Mouse (Mus musculus): ENCODE data around the gene Slc39a7. TPM values are rescaled to one million over a fixed set of nuclear protein-coding genes. Genes with fewer than 3 reads are reported as not detected.
A peak's percentile ranks its signal among the peaks of the same experiment; 100 is the strongest.

The Slc39a7 gene
- polyA plus RNA-seq, 1 experiment from 2014 or later: 160 TPM

GRCm38 (mm10) chr17:34028501-34029149 is 2.9 kb downstream of the Slc39a7 start:
- peak overlapping the region; percentile 69 for H3K4me3 ChIP-seq (replicated peaks)
- no peaks in the 10 kb centered on the region for H3K27me3 ChIP-seq
- H3K9me3 ChIP-seq: no peaks in the 10 kb centered on the region
- ATAC-seq (ENCODE audit: low FRiP score): no peak
- H3K36me3 ChIP-seq (replicated peaks): peaks cover 26% of the 10 kb centered on the region
- WGBS: 47% methylated on average over 17 of the region's 17 CpGs
- H3K9ac ChIP-seq: peak overlapping the region; percentile 93; the same call in 1 of the 2 replicates
- H3K4me1 ChIP-seq: peaks cover 74% of the 10 kb centered on the region
- H3K27ac ChIP-seq: peak overlapping the region; percentile 98
- peak overlapping the region; percentile 83 for H3K4me2 ChIP-seq

GRCm38 (mm10) chr17:34027656-34028223 is 3.7 kb downstream of the Slc39a7 start, which contains the start of gene H2-Ke6:
H2-Ke6 (minus strand) TSS chr17:34028060.
- Histone ChIP-seq H3K9me3 (no peaks in the 10 kb centered on the region), H3K4me3 (replicated peaks) (peak within 1 kb of the TSS; percentile 69), H3K27ac (peak within 1 kb of the TSS; percentile 98), H3K36me3 (replicated peaks) (peaks cover 33% of the 10 kb centered on the region), H3K4me2 (peak within 1 kb of the TSS; percentile 83), H3K27me3 (no peaks in the 10 kb centered on the region), H3K9ac (peak within 1 kb of the TSS; percentile 93), H3K4me1 (peaks cover 73% of the 10 kb centered on the region)
- ATAC-seq (ENCODE audit: low FRiP score): peak; percentile 72
- under 1% methylated on average over 49 of the region's 49 CpGs for WGBS

- H3K4me3 ChIP-seq (replicated peaks): peak overlapping the region; percentile 69
- peak overlapping the region; percentile 83 for H3K4me2 ChIP-seq
- WGBS: 4% methylated on average over 36 of the region's 36 CpGs
- no peak for ATAC-seq (ENCODE audit: low FRiP score)
- H3K9me3 ChIP-seq: no peaks in the 10 kb centered on the region
- H3K27me3 ChIP-seq: no peaks in the 10 kb centered on the region
- H3K9ac ChIP-seq: peak overlapping the region; percentile 93
- H3K36me3 ChIP-seq (replicated peaks): peaks cover 39% of the 10 kb centered on the region
- peaks cover 75% of the 10 kb centered on the region for H3K4me1 ChIP-seq
- peak overlapping the region; percentile 98 for H3K27ac ChIP-seq
Measured at GRCm38 (mm10) chr17:34026917-34027655, 4.4 kb downstream of the Slc39a7 start.

- 0% methylated on average over 2 of the region's 2 CpGs for WGBS
- peak overlapping the region; percentile 93 for H3K9ac ChIP-seq
- no peak for ATAC-seq (ENCODE audit: low FRiP score)
- H3K4me2 ChIP-seq: peak overlapping the region; percentile 83
- peaks cover 75% of the 10 kb centered on the region for H3K4me1 ChIP-seq
- peak overlapping the region; percentile 98 for H3K27ac ChIP-seq
- H3K27me3 ChIP-seq: no peaks in the 10 kb centered on the region
- no peaks in the 10 kb centered on the region for H3K9me3 ChIP-seq
- peaks cover 48% of the 10 kb centered on the region for H3K36me3 ChIP-seq (replicated peaks)
- H3K4me3 ChIP-seq (replicated peaks): peak overlapping the region; percentile 69
Measured at GRCm38 (mm10) chr17:34026221-34026620, 5.3 kb downstream of the Slc39a7 start.

GRCm38 (mm10) chr17:34025756-34026151 is 5.7 kb downstream of the Slc39a7 start:
- peak overlapping the region; percentile 83 for H3K4me2 ChIP-seq
- H3K27ac ChIP-seq: peak overlapping the region; percentile 98
- 0 out of 2 replicates have a peak, but pooled peaks cover 1% of the 10 kb centered on the region for H3K9me3 ChIP-seq
- H3K27me3 ChIP-seq: no peaks in the 10 kb centered on the region
- peak overlapping the region; percentile 69 for H3K4me3 ChIP-seq (replicated peaks)
- H3K36me3 ChIP-seq (replicated peaks): peaks cover 53% of the 10 kb centered on the region
- 3% methylated on average over 7 of the region's 7 CpGs for WGBS
- peak; percentile 59 for ATAC-seq (ENCODE audit: low FRiP score)
- peaks cover 74% of the 10 kb centered on the region for H3K4me1 ChIP-seq
- peak overlapping the region; percentile 93 for H3K9ac ChIP-seq

GRCm38 (mm10) chr17:34024861-34025755 is 6.4 kb downstream of the Slc39a7 start:
- under 1% methylated on average over 56 of the region's 57 CpGs for WGBS
- Histone ChIP-seq H3K36me3 (replicated peaks) (peaks cover 55% of the 10 kb centered on the region), H3K27ac (peak overlapping the region; percentile 98), H3K4me3 (replicated peaks) (peak overlapping the region; percentile 69), H3K4me2 (peak overlapping the region; percentile 83), H3K9me3 (peaks cover 4% of the 10 kb centered on the region; the same call in 1 of the 2 replicates), H3K27me3 (no peaks in the 10 kb centered on the region), H3K4me1 (peaks cover 67% of the 10 kb centered on the region), H3K9ac (peak overlapping the region; percentile 93)
- peak; percentile 14 for ATAC-seq (ENCODE audit: low FRiP score)

GRCm38 (mm10) chr17:34024317-34024821 is 7.1 kb downstream of the Slc39a7 start, which contains the start of gene Ring1:
Ring1 (minus strand) TSS chr17:34024680.
- WGBS: under 1% methylated on average over 53 of the region's 58 CpGs
- Histone ChIP-seq H3K4me3 (replicated peaks) (peak within 1 kb of the TSS; percentile 69), H3K4me2 (peak within 1 kb of the TSS; percentile 83), H3K36me3 (replicated peaks) (peaks cover 55% of the 10 kb centered on the region), H3K27me3 (no peaks in the 10 kb centered on the region), H3K9ac (peak within 1 kb of the TSS; percentile 93), H3K4me1 (peaks cover 60% of the 10 kb centered on the region), H3K27ac (peak within 1 kb of the TSS; percentile 98), H3K9me3 (peaks cover 12% of the 10 kb centered on the region)
- ATAC-seq (ENCODE audit: low FRiP score): peak; percentile 72

- Histone ChIP-seq H3K4me3 (replicated peaks) (peak overlapping the region; percentile 69), H3K9ac (peak overlapping the region; percentile 93), H3K9me3 (peaks cover 16% of the 10 kb centered on the region), H3K36me3 (replicated peaks) (peaks cover 52% of the 10 kb centered on the region), H3K4me1 (peaks cover 53% of the 10 kb centered on the region), H3K4me2 (peak overlapping the region; percentile 83), H3K27me3 (no peaks in the 10 kb centered on the region), H3K27ac (peak overlapping the region; percentile 98)
- ATAC-seq (ENCODE audit: low FRiP score): no peak
- 68% methylated on average over 9 of the region's 9 CpGs for WGBS
Measured at GRCm38 (mm10) chr17:34023678-34024077, 7.8 kb downstream of the Slc39a7 start.

- Histone ChIP-seq H3K9me3 (peaks cover 16% of the 10 kb centered on the region), H3K36me3 (replicated peaks) (peaks cover 45% of the 10 kb centered on the region), H3K9ac (no peak overlapping the region), H3K4me2 (no peak overlapping the region), H3K4me1 (peaks cover 46% of the 10 kb centered on the region), H3K27ac (peak overlapping the region; percentile 98), H3K27me3 (no peaks in the 10 kb centered on the region), H3K4me3 (replicated peaks) (peak overlapping the region; percentile 69; the same call in 1 of the 2 replicates)
- ATAC-seq (ENCODE audit: low FRiP score): no peak
- 97% methylated on average over 20 of the region's 20 CpGs for WGBS
Measured at GRCm38 (mm10) chr17:34022987-34023386, 8.5 kb downstream of the Slc39a7 start.

GRCm38 (mm10) chr17:34022414-34022783 is 9.1 kb downstream of the Slc39a7 start:
- no peak overlapping the region for H3K9ac ChIP-seq
- 94% methylated on average over 14 of the region's 14 CpGs for WGBS
- no peaks in the 10 kb centered on the region for H3K27me3 ChIP-seq
- H3K4me1 ChIP-seq: peaks cover 43% of the 10 kb centered on the region
- H3K9me3 ChIP-seq: peaks cover 16% of the 10 kb centered on the region
- H3K36me3 ChIP-seq (replicated peaks): peaks cover 45% of the 10 kb centered on the region
- H3K4me3 ChIP-seq (replicated peaks): 0 out of 2 replicates have a peak overlapping the region, but pooled peaks have one; percentile 1
- H3K4me2 ChIP-seq: no peak overlapping the region
- H3K27ac ChIP-seq: 0 out of 2 replicates have a peak overlapping the region, but pooled peaks have one; percentile 36
- no peak for ATAC-seq (ENCODE audit: low FRiP score)

Measured in forebrain, embryonic 12.5 days (tissue).